Mouse (Mus musculus): ENCODE measurements around the gene Pgpep1.

The Pgpep1 gene

GRCm38 (mm10) chr8:70630532-70631381 lies 29.4 kb downstream of the Pgpep1 start:
- DNase-seq: peak; percentile 59

GRCm38 (mm10) chr8:70629574-70630531 lies 30.3 kb downstream of the Pgpep1 start:
- DNase-seq: peak; percentile 94

GRCm38 (mm10) chr8:70628986-70629490 lies 31.1 kb downstream of the Pgpep1 start:
- DNase-seq: peak; percentile 52

GRCm38 (mm10) chr8:70627041-70627440 lies 33.1 kb downstream of the Pgpep1 start:
- DNase-seq: no peak

GRCm38 (mm10) chr8:70625104-70625503 lies 35.1 kb downstream of the Pgpep1 start:
- peak; percentile 29 for DNase-seq

- DNase-seq: no peak
Observed at GRCm38 (mm10) chr8:70622220-70622619, 38.0 kb downstream of the Pgpep1 start.

GRCm38 (mm10) chr8:70618888-70619334 lies 41.3 kb downstream of the Pgpep1 start:
- peak; percentile 14 for DNase-seq

GRCm38 (mm10) chr8:70617985-70618384 lies 42.2 kb downstream of the Pgpep1 start:
- DNase-seq: no peak

- DNase-seq: no peak
Observed at GRCm38 (mm10) chr8:70616645-70617044, 43.5 kb downstream of the Pgpep1 start.

GRCm38 (mm10) chr8:70615894-70616293 lies 44.3 kb downstream of the Pgpep1 start, which contains the start of gene Lrrc25:
Gene Lrrc25, plus strand, starts transcription at chr8:70616155.
- DNase-seq: no peak

- no peak for DNase-seq
Observed at GRCm38 (mm10) chr8:70615281-70615680, 44.9 kb downstream of the Pgpep1 start.

- DNase-seq: peak; percentile 16
Observed at GRCm38 (mm10) chr8:70614469-70614868, 45.7 kb downstream of the Pgpep1 start.

GRCm38 (mm10) chr8:70613763-70614162 lies 46.4 kb downstream of the Pgpep1 start:
- no peak for DNase-seq

- DNase-seq: peak; percentile 84
Observed at GRCm38 (mm10) chr8:70611849-70612248, 48.3 kb downstream of the Pgpep1 start.

- peak; percentile 70 for DNase-seq
Observed at GRCm38 (mm10) chr8:70610796-70611771, 49.1 kb downstream of the Pgpep1 start.

- DNase-seq: peak; percentile 67
Observed at GRCm38 (mm10) chr8:70609849-70610795, 50.1 kb downstream of the Pgpep1 start.

- DNase-seq: no peak
Observed at GRCm38 (mm10) chr8:70609368-70609848, 50.8 kb downstream of the Pgpep1 start.

- peak; percentile 52 for DNase-seq
Observed at GRCm38 (mm10) chr8:70608749-70609367, 51.3 kb downstream of the Pgpep1 start, which contains the start of gene Ssbp4. Gene Ssbp4, minus strand, starts transcription at chr8:70608872.

- peak; percentile 73 for DNase-seq
Observed at GRCm38 (mm10) chr8:70607898-70608748, 52.1 kb downstream of the Pgpep1 start.

All from cerebellum, adult 9-11 months (tissue).